Mouse (Mus musculus) induced T-regulatory cell, adult 2 months (primary cell): ENCODE results near the gene S1pr4.

Source experiments
- DNase-seq: peaks from one replicate; pipeline ENCODE4 v3.0.0-alpha.2; 2012; ENCODE audit warnings: low read depth

Gene S1pr4

DNA sequence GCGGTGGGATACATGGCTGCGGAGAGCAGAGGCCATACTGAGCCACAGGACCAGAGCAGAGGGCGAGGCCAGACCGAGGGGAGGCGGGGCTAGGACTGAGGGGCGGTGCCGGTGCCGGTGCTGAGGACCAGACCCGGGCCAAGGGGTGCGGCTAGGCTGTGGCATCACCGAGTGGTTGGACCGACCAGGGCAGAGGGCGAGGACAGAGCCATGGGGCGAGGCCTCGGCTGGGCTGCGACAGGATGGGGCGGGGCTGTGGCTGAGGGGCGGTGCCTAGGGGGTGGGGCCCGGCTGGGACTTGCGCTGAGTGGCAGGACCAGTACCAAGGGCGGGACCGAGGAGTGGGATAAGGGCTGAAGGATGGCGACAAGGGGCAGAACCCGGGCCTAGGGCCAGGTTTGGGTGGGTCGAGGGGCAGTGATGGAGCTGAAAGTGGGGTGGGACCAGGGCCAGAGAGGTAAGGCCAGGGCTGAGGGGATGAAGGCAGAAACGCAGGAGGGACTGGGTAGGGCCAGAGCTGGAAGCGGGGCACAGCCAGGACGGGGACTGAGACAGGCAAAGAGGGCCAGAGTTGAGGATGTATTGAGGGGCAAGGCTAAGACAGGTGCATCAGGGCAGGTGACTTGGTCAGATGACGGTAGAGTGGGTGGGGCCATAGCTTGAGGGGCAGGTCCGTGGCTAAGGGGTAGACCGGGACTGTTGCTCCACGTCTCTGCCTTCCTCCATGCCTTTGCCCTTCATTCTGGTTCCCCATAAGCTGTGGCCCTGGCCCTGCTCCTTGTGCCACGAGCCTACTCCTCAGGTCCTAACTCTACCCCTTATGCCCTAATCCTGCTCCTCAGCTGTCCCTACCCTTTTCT lies 35.3 kb downstream of the S1pr4 start:
- DNase-seq: peak; percentile 83

DNA sequence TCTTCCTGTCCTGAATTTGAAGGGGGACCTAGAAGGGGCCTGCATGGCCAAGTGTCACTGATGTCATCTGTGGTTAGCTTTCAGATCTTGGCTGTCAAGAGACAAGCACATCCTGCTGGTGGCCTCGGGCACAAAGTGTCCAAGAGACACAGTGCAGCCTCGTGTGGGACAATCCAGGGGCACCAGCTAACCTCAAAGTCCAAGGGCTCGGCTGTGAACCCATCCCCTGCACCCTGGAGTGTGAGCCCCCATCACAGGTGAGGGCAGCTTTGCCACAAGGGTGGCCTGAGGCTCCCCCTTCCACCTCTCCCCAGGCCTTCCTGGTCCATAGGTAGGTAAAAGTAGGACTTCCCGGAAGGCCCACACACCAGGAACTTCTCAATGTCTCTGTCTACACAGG lies 36.4 kb downstream of the S1pr4 start:
- no peak for DNase-seq

DNA sequence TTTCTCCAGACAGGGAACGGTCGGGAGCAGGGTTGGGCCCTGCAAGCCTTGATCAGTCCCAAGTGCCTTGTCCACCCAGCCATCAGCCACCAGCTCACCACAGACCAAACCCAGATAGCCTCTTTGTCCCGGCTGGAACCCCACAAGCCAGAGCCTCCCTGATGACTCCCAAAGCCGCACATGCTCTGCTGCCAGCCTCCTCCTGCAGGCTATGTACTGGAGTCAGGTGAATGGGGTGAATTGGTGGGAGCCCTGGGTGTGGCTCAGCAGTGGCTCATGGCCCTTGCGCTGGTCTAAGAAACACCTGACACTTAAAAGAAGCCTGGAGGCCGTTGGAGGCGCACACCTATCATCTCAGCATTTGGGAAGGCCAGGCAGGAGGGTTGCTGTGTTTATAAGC lies 37.0 kb downstream of the S1pr4 start:
- no peak for DNase-seq

DNA sequence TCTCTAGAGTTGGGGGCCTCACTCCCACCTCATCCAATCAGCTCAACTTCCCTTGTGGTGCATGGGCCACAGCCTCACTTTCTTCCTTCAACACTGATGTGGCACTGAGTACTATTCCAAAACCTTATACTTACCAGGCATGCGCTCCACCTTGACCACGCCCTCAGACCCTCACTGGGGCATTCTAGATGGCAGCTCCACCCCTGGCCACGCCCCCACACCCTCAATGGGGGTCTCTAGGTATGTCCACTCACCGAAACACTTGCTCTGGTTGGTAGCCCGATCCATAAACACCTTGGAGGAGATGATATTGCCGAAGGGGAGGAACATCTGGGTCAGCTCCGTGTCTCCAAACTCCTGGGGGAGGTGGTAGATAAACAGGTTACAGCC lies 37.5 kb downstream of the S1pr4 start:
- DNase-seq: no peak

DNA sequence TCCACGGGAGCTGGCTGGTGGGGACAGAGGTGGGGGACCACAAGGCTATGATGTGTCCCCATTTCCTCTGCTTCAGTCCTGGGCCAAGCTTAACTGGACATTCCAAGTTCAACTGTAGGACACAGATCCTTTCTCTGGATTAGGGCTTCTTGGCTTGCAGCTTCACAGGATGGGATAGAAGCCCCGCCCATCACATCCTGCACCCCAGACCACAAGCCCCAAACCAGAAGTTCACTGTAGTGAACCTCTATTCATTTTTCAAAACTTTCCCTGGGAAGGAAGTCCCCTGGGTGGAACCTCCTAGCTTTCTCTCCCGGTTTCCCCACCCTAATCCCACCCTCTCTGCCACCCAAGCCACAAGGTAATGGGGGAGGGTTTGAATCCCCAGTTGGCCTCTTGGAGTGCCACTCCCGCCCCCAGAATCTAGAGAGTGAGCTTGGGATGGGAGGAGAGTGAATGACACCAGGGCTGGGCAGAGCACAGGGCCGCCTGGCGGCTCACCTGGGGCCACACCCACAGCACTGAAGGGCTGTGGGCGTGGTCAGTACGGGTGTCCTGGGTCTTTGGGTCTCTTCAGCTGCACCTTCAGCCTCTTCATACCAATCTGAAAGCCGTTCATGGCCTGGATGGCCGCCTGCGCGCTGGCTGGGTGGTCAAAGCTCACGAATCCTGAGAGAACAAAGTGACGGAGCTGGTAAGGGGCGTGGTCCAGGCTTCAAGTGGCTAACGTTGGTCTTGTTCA lies 38.1 kb downstream of the S1pr4 start:
- peak; percentile 68 for DNase-seq

DNA sequence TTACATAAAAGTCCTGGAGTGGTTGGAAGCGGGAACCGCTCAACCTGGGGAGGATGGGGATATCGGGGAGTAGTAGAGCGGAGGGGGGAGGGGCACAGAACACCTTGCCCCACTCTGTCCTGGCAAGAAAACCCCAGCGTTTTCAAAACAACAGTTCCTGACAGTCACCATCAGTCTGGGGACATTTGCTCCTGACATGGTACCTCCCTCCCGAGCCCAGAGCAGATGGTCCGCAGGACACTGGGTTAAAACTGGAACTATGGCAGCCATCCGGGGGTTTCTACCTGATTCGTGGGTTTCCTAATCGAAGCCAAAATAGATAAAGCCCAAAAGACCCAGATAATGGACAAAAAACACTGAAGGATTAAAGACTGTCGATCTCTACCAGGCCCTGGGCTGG lies 39.0 kb downstream of the S1pr4 start:
- DNase-seq: no peak

DNA sequence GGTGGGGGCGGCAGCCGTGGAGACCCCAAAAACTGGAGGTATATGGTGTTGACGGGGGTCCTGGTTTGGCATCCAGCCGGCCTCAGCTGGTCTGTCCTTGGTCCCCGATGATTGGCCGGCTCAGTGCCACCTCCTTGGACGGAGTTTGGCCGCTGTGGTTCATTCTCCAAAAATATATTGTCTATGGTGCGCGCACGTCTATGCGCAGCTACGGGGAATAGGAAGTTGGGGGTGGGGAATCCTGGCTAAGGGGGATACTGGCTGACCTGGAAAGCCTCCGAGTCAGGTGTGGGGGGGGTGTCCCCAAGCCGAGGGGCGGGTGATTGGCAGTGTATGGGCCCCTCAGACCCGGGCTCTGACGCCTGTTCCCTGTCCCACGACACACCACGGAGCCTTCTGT lies 39.5 kb downstream of the S1pr4 start:
- DNase-seq: no peak

DNA sequence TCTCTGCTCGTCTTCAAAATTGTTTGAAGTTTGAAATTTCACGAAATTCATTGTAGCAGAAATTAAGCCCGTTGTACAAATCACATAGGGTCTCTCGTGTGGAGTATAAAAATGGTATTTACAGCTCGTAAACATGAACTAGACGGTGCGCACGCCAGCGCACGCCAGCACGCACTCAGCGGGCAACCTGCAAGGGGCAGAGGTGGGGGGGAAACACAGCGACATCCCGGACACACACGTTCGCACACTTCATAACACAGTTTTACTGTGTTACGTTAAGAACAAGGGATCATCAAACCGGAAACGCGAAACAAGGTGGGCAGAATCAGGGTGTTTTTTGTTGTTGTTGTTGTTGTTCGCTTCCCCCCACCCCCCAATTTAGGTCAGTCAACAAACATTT lies 40.5 kb downstream of the S1pr4 start:
- DNase-seq: no peak

DNA sequence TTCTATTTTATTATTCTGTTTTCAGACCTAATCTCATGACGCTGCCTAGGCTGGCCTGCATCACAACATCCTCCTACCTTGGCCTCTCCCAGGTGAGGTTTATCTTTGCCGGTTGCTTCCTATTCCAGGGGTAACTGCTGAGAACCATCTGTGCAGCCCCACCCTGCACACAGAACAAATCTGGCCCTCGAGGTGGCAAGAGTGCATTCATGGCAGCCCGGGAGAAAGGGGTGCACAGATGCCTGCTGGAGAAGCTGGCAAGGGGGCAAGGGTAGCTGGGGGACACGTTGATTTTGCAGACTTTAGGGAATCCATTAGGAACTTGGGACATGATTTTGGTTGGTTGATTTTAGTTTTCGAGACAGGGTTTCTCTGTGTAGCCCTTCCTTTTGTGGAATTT lies 41.7 kb downstream of the S1pr4 start:
- no peak for DNase-seq

DNA sequence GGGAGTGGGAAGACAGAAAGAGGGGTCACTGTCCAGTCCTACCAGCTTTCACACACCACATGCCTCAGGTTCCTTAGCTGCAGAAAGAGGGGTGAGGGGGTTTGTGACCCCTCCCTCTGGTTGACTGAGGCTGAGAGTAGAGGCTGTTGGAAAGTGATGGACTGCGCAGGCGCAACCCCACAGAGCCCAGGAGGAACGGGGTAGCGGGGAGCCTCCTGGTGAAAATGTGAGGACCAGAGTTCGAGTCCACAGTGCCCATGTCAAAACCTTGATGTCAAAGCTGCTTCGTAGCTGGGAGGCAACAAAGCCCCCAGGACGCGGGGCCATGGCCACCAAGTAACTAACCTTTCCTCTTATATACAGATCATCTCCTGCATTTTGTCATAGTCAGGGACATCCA lies 42.3 kb downstream of the S1pr4 start:
- no peak for DNase-seq

DNA sequence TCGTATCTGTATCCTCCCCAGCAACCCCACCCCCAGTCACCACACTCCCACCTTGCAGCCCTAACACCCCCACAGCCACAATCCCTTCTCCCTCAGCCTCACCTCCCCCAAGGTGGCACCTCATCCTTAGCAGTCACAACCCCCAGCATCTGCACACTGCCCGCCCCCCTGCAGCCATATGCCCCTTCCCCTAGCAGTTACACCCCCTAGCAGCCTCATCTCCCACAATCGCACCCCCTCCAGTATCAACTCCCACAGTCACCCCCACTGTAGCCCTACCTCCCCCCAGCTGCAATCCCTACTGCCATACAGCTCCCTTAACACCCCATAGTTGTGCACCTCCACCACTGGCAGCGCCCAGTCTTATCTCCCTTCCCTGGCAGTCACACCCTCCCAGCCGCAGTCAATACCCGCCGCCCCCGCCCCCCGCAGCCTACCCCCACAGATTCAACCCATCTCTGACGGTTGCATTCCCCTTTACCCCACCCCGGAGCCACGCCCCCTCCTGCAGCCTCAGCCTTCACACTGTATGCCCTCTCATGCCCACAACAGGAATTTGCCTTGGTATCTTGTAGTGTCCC lies 42.9 kb downstream of the S1pr4 start:
- DNase-seq: no peak

DNA sequence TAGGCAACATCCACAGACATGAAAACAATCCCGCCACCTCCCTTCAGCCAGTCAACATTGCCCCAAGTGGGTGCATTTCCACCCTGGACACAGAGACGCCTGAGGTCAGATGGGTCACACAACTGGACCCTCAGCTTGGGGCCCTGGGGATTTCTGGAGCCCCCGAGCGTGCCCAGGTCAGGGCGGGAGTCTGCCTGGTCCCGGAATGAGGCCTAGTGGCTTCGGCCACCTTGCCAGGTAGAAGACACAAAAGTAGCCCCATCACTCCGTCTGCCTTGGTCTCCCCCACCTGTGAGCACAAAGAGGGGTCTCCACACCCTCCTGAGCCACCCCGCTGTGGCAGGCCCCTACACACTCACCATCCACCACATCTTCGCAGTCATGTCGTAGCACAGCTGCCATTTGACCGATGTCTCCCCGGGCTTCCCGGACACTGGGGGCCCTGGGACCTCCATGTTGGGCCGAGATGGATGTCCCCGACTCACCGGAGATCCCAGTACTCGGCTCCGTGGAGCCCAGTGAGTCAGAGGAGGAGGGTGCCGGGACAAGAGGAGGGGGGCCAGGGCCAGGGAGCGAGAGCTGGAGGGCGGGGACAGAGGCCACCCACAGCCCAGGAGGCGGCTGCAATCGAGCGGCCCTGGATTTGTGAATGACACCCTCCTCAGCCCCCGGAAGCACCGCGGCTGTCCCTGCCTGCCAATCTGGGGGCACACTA lies 44.6 kb downstream of the S1pr4 start, which contains the start of gene Nfic:
Gene Nfic (minus strand): TSS at position 455 of the 715 bp plus-strand sequence.
- no peak for DNase-seq

DNA sequence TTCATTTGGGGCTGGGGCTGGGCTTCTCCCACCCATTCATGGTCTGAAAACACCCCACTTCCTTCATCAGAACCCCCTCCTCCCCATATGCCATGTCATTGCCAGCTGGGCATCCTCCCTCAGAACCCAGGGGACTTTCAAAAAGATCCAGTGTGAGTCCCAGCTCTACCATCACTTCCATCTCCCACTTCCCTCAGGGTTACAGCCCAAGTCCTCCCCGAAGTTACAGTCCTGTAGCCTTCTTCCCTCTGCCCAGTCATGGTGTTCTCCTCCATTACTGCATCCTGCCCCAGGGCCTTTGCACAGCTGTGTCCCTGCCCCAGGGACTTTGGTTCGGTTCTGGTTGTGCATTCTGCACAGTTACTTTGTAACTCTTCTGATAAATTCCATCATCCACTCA lies 45.8 kb downstream of the S1pr4 start:
- no peak for DNase-seq

DNA sequence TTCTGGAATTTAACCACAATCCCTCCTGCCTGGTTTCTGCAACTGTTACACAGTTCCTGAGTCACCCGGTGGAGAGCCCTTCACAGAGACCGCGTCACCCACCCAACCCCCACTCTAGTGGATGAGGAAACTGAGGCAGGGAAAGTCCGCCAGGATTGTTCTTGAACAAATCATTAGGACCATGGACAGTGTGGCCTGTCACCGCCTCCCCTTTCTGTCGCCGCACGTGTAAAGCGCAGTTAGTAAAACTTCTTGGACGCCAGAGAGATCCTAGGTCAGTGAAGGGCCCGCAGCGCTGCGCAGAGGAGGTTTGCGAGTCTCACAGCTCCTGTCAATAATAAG lies 47.0 kb downstream of the S1pr4 start:
- DNase-seq: no peak

DNA sequence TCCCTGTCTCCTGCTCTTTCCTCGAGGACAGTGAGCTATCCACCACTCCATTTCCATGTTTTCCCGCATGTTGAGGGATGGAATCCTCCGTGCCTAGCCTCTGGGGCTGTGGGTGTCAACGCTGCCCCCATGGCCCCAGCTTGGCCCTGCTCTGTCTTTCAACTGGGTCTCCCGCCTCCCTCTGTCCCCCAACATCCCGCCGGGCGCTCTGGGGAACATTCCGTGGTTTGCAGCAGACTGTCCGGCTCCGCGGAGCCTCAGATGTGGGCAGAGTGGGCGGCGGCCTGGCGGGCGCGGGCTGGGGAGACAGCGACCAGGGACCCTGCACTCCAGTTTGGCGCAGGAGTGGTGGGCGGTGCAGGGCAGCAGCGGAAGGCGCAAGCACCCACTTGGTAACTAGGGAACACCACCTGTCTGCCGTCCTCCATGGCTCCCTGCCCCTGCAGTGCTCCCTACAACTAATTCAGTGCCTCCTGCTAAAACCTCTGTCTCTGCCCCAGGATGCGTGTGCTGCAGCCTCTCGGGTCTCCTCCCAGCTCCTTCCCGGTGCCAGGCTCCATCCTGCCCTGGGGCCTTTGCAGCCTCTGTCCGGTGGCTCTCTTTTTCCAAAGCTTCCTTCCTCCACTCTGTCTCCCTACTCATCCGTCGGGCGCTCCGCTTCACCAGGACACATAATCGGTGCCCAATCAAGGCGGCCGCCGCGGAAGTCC lies 47.5 kb downstream of the S1pr4 start:
- no peak for DNase-seq

DNA sequence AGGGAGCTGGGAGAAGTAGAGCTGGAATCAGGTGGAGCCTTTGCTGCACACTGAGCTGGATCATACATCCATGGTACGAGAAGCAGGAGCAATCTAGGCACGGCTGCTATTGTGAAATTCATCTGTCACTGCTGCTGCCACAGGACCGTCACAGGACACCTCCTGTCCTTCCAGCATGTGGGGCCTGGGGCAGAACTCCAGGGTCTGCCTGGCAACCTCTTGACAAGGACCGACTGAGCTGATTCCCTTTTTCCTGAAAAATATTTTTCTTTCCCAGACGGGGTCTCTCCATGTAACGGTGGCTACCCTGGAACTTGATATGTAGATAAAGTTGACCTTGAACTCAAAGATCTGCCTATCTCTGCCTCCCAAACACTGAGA lies 48.6 kb downstream of the S1pr4 start:
- no peak for DNase-seq

DNA sequence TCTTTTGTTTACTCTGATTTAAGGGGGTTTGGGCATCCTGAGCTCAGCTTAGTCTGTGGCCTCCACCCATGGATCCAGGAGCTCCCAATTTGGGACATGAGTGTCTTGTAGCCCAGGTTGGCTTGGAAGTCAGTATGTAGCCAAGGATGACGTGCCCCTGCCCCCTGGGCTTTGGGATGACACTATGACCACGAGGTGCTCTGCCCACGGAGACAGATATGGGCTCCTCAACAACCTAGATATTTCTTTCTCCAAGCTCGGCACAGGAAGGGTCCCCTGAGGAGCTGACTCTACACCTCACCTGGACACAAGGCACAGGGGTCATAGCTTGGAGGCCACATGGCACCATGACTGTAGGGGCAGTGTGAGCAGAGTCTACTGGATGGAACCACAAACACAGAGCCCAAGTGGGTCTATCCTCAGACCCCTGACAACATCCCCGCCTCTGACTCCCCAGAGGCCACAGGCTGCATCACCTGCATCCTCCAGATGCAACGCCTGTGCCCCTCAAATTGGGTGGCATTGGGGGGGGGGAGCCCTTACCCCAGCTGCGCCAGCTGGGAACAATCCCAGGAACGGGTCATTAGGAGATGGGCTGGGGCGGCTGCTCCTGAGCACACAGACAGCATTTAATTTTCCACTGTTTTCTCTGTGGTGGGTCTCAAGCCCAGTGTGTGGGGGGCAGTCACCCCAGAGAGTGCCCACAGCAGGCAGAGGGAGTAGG lies 49.1 kb downstream of the S1pr4 start:
- DNase-seq: no peak

DNA sequence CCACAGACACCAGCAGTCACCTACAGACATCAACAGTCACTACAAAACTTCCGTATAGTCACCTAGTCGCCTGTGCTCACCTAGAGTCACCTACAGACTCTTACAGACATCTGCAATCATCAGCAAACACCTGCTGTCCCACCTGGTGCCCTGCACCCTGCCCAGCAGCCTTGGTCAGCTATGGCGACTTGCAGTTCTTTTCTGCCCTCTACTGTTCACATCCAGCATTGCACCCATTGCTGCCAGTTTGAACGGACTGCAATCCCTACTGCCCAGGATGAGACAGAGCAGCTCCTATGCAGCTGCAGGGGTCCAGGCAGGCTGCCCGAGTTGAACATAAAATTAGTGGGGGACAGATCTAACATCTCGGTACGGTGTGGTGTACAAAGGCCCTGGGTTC lies 49.8 kb downstream of the S1pr4 start:
- peak; percentile 93 for DNase-seq
